Mouse (Mus musculus) kidney, embryonic 15.5 days (tissue): ENCODE data around the gene Nbea. TPM values are rescaled to one million over a fixed set of nuclear protein-coding genes. Genes with fewer than 3 reads are reported as not detected.

Experiments used
- ATAC-seq: fragments of 200-750 bp; cut with Nextera tagmentation; replicated peaks from 2 replicates; pipeline ENCODE4 v1.8.0; 2017; ENCODE audit warnings: moderate TSS enrichment; ENCODE audit not compliant: low FRiP score
- H3K27ac ChIP-seq: fragments of 300-500 bp; sonication (generic); 2 replicates; pipeline ENCODE4 v1.5.1; 2015; ENCODE audit warnings: mild to moderate bottlenecking, inconsistent platforms
- H3K27me3 ChIP-seq: fragments of 300-500 bp; sonication (generic); 2 replicates; pipeline ENCODE4 v1.6.1; 2015; ENCODE audit warnings: inconsistent platforms
- H3K36me3 ChIP-seq: fragments of 300-500 bp; sonication (generic); 2 replicates; pipeline ENCODE4 v1.6.1; 2015; ENCODE audit warnings: inconsistent platforms
- H3K4me1 ChIP-seq: fragments of 300-500 bp; sonication (generic); 2 replicates; pipeline ENCODE4 v1.6.1; 2015; ENCODE audit warnings: inconsistent platforms
- H3K4me2 ChIP-seq: fragments of 300-500 bp; sonication (generic); 2 replicates; pipeline ENCODE4 v1.6.1; 2015; ENCODE audit warnings: moderate library complexity, mild to moderate bottlenecking, inconsistent platforms
- H3K4me3 ChIP-seq: fragments of 300-500 bp; sonication (generic); replicated peaks from 2 replicates; pipeline ENCODE4 v1.5.1; 2015; ENCODE audit warnings: mild to moderate bottlenecking, inconsistent platforms
- H3K9ac ChIP-seq: fragments of 300-500 bp; sonication (generic); 2 replicates; pipeline ENCODE4 v1.6.1; 2015; ENCODE audit warnings: mild to moderate bottlenecking, inconsistent platforms
- H3K9me3 ChIP-seq: fragments of 300-500 bp; sonication (generic); replicated peaks from 2 replicates; pipeline ENCODE4 v1.6.1; 2016; ENCODE audit warnings: inconsistent platforms
- WGBS: fragments of 180-500 bp; shearing (Covaris S2); methylation state at CpG from one replicate; pipeline ENCODE4 v1.1.7; 2015; ENCODE audit warnings: mixed read lengths; 5-methylcytosine and 5-hydroxymethylcytosine counted together
- polyA plus RNA-seq: library from polyadenylated mRNA; unstranded; fragments of >200 nt; fragmentation: Nextera tagmentation; extraction: Ambion mirVana; gene quantifications from 2 replicates; pipeline ENCODE4 v1.2.1, GENCODE M21; 2015

Nbea gene
- 7.0 and 8.1 TPM in 2 replicates for polyA plus RNA-seq

DNA sequence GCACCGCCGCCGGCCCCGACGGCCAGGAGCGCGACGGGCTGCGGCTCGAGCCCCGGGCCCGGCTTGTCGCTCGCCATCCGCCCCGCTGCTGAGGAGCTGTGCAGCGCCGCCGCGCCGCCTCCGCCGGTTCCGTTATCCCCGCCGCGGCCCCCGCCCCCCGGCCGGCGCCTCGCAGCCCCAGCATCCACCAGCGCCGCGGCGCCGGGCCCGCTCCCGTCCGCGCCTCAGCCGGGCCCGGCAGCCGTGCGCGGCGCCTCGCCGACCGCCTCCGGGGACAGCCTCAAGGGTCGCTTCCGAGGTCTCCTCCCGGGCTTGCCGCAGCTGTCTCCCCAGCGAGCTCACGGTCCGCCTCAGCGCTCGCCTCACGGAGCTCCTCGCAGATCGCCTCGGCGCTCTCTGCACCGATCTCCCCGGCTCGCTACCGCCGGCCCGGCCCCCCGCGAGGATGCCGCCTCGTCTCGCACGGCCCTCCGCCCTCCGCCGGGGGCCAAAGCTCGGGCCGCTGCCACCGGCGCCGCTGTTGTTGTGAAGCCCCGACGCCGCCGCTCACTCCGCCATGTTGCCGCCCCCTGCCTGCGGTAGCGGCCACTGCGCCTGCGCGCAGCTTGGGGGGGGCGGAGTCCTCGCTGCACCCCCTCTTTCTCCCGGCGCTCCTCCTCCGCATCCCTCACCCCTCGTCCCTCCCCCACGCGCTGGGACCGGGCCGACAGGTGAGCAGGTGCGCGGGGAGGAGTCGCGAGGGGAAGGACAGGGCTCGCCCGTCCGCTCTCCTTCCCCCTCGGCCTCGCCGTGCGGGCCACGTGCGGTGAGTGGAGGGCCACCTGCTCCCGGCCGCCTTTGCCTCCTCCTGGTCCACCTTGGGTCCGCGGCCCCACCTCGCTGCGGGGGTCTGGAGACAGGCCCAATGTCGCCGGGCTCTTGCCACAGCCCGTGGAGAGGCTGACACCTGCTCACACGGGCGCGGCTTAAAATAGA lies at the start of gene Nbea:
Nbea (minus strand) TSS at position 543 of the 975 bp plus-strand sequence.
- ATAC-seq, result peak; percentile 89
- Histone ChIP-seq H3K4me3 (peak within 1 kb of the TSS; percentile 95), H3K9ac (peak within 1 kb of the TSS; percentile 85), H3K27ac (peak within 1 kb of the TSS; percentile 87), H3K4me1 (peaks cover 16% of the 10 kb centered on the region), H3K27me3 (peaks cover 14% of the 10 kb centered on the region; the same call in 1 of the 2 replicates), H3K36me3 (no peaks in the 10 kb centered on the region), H3K9me3 (no peaks in the 10 kb centered on the region), H3K4me2 (peak within 1 kb of the TSS; percentile 97)
- under 1% methylated on average over 105 of the region's 131 CpGs for WGBS

DNA sequence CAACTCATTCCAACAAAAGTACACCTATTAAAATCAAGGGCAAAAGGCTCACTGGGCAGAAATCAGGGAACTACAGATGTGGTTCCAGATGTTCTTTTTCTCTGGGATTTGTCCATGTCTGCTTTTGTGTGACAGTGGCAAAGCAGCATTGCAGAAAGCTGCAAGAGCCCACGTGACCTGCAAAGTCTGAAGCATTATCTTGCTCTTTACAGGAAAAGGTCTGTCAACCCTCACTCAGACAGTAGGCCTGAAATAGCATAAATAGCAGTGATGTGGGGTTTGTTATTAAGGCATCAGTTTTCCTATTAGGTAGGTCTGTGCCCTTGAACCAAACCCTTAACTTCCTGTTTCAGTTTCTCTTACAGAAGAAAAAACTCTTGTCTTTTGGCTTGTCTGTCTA lies 45.8 kb upstream of the Nbea start:
- WGBS, result 37% methylated on average over 1 of the region's 1 CpGs
- Histone ChIP-seq H3K4me2 (no peak overlapping the region), H3K27me3 (no peaks in the 10 kb centered on the region), H3K36me3 (no peaks in the 10 kb centered on the region), H3K9me3 (no peaks in the 10 kb centered on the region), H3K9ac (no peak overlapping the region), H3K4me1 (no peaks in the 10 kb centered on the region), H3K27ac (no peak overlapping the region), H3K4me3 (no peak overlapping the region)
- ATAC-seq, result no peak

DNA sequence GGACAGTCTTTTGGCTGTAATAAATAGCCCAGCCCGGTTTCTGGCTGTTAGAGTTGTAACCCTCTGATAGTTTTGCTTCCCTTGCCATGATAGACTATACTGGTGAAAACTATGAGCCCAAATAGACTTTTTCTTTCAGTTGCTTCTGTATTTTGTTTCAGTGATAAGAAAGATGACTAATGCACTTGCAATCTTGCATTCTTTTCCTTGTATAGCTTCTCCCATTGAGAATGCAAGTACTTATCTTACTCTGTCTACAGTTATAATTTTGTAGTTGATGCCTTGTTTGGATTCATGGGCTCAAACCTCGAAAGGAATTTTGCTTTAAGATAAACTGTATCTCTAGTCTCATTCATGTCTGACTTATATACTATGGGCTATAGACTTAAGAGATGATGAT lies 32.5 kb upstream of the Nbea start:
- Histone ChIP-seq H3K4me1 (no peaks in the 10 kb centered on the region), H3K27me3 (no peaks in the 10 kb centered on the region), H3K4me3 (no peak overlapping the region), H3K27ac (no peak overlapping the region), H3K36me3 (no peaks in the 10 kb centered on the region), H3K9me3 (no peaks in the 10 kb centered on the region), H3K4me2 (no peak overlapping the region), H3K9ac (no peak overlapping the region)
- WGBS, result 57% methylated on average over 2 of the region's 2 CpGs
- no peak for ATAC-seq

DNA sequence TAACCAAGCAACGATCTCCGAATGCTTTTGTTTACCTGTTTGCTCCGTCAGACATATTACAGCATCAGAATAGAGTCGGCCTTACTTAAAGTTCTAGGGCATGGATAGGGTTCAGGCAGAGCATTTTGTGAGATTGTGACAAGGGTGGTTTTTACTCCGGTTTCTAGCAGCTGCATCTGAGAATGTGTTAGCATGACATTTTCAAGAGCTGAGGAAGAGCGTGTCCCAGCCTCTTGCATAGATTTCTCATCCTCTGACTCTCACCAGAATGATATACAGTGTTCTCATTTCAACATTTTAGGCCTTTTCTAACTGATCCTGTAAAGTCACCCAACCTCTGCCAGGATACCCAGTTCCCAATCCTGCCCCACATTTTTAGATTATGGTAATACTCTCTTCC lies 20.5 kb upstream of the Nbea start:
- Histone ChIP-seq H3K4me2 (no peak overlapping the region), H3K27me3 (no peaks in the 10 kb centered on the region), H3K36me3 (no peaks in the 10 kb centered on the region), H3K9me3 (no peaks in the 10 kb centered on the region), H3K9ac (no peak overlapping the region), H3K4me1 (no peaks in the 10 kb centered on the region), H3K27ac (no peak overlapping the region), H3K4me3 (no peak overlapping the region)
- 87% methylated on average over 6 of the region's 6 CpGs for WGBS
- ATAC-seq, result no peak

DNA sequence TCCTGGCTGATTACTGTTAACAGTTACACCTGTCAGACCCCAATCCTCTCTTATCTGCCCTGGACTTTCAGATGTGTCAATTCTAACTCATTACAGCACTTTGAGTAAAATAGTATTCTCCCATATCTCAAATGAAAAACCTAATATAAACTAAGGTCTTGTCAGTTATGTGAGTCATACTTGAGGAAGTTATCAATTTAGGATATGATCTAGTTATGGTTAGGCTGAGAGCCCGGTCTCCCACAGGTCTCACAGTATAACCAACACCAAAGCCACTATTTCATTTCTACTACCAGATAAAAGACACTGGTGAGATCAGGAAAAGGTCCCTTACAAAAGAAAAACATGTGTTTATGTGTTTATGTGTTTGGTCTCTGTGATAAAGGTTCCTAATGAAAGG lies 4.7 kb upstream of the Nbea start:
- Histone ChIP-seq H3K9me3 (no peaks in the 10 kb centered on the region), H3K4me2 (no peak overlapping the region), H3K4me1 (peaks cover 4% of the 10 kb centered on the region), H3K4me3 (no peak overlapping the region), H3K9ac (no peak overlapping the region), H3K27me3 (peaks cover 14% of the 10 kb centered on the region; the same call in 1 of the 2 replicates), H3K36me3 (no peaks in the 10 kb centered on the region), H3K27ac (no peak overlapping the region)
- WGBS, result 85% methylated on average over 1 of the region's 1 CpGs
- ATAC-seq, result no peak

DNA sequence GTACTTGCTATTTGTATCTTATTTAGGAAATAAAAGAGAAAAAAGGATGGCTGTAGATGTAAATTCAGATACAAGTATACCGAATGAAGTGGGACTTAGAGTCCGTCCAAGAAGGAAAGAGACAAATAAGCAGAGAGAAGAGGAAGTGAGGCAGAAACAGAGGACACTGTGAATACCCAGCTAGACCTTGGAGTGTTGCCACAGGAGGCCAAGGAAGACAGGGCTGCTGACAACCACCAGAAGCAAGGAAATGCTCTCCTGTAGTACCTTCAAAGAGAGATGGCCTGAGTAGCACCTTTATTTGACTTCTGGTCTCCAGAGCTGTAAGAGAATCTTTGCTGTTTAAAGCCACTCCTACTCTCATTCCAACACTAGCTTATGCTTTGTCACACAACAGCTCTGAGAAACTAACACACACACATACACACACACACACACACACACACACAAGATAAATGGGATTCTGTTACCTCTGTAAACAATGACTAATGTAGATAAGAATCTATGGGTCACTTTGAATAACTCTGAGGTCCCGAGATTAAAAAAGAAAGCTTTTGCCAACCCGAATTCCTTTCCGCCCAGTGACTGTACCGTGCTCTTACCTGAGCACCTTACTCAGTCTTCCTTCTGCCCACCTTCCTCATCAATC lies 3.8 kb upstream of the Nbea start:
- Histone ChIP-seq H3K4me3 (no peak overlapping the region), H3K27me3 (peaks cover 14% of the 10 kb centered on the region; the same call in 1 of the 2 replicates), H3K9ac (no peak overlapping the region), H3K4me1 (peaks cover 7% of the 10 kb centered on the region), H3K9me3 (no peaks in the 10 kb centered on the region), H3K36me3 (no peaks in the 10 kb centered on the region), H3K4me2 (no peak overlapping the region), H3K27ac (no peak overlapping the region)
- no peak for ATAC-seq
- whole genome bisulfite sequencing, result 65% methylated on average over 6 of the region's 6 CpGs

DNA sequence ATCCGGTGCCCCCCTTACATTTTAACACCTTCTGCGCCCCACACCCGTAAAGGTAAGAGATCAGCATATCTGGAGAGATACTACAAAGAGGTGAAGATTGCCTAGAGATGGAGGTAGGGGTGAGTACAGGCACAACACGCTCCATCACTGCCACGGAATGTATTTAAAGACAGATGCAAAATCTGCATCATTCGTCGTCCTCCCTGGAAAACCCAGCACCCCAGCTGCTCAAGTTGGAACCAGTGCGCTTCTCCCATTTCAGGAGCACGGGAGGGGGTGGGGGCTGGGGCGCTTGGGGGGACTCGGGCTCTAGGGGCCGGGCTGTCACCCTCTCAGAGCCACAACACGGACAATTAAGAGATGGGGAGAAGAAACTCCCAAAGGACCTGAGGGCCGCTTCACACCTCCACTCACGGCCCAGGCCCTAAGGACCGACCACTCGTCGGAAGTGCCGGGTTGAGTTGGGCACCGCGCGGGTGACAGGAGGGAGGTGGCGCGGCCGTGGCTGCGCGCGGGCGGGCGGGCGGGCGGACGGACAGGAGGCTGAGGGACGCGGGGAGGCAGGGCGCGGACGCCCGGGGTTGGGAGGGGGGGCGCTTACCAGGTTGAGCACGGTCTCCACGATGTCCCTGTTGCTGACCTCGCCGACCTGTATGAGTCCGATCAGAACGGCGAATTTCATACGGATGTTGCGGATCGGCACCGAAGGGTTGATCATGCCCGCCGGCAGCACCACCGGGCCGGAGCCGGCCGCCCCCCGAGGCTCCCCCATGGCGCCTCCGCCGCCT lies 936 bp downstream of the Nbea start:
- Histone ChIP-seq H3K27me3 (peaks cover 14% of the 10 kb centered on the region; the same call in 1 of the 2 replicates), H3K9ac (peak overlapping the region; percentile 85), H3K36me3 (no peaks in the 10 kb centered on the region), H3K4me1 (peaks cover 16% of the 10 kb centered on the region), H3K4me3 (peak overlapping the region; percentile 95), H3K27ac (peak overlapping the region; percentile 87), H3K9me3 (no peaks in the 10 kb centered on the region), H3K4me2 (peak overlapping the region; percentile 97)
- ATAC-seq, result peak; percentile 66
- WGBS, result under 1% methylated on average over 37 of the region's 61 CpGs

DNA sequence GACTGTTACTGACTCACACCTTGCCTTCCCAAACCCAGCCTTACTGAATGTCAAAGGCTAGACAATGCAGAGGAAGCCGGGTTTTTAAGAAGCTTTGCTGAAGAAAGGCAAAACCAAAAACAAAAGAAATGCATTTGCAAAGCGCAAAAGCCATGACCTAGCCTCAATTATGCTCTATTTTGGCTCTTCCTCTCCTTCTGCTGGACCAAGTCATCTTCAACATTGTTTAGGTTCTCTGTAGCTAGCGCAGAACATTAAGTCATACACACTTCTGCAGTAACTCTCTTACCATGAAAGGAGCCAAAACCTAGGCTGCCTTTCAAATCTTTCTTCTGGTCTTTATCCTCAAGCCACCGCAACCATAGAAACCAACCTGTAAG lies 1.5 kb downstream of the Nbea start:
- H3K27me3 ChIP-seq, result peaks cover 14% of the 10 kb centered on the region; the same call in 1 of the 2 replicates
- peak overlapping the region; percentile 97 for H3K4me2 ChIP-seq
- H3K36me3 ChIP-seq, result no peaks in the 10 kb centered on the region
- peaks cover 16% of the 10 kb centered on the region for H3K4me1 ChIP-seq
- peak overlapping the region; percentile 85 for H3K9ac ChIP-seq
- H3K9me3 ChIP-seq, result no peaks in the 10 kb centered on the region
- no peak for ATAC-seq
- 12% methylated on average over 4 of the region's 4 CpGs for WGBS
- H3K4me3 ChIP-seq, result peak overlapping the region; percentile 95
- no peak overlapping the region for H3K27ac ChIP-seq

DNA sequence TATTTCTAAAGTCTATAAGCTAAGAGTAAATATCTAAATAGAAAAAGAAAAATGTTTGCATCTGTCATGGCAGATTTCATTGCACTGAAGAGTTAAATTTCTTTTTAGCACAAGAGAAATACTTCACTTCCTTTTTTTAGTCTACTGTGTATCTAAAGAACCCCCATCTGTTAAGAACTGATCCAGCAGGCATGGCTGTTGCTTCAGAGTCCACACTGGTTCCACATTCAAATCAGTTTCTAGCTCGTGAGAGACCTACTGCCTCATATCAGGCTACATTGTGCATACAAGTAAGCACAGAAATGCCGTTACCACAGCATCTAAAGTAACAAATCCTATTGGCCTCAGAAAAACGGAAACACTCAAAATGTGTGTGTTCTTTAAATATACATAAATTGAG lies 2.5 kb downstream of the Nbea start:
- peaks cover 16% of the 10 kb centered on the region for H3K4me1 ChIP-seq
- H3K27me3 ChIP-seq, result peaks cover 10% of the 10 kb centered on the region; the same call in 1 of the 2 replicates
- no peak for ATAC-seq
- H3K27ac ChIP-seq, result no peak overlapping the region
- no peaks in the 10 kb centered on the region for H3K36me3 ChIP-seq
- peak overlapping the region; percentile 97; the same call in 1 of the 2 replicates for H3K4me2 ChIP-seq
- 51% methylated on average over 3 of the region's 3 CpGs for WGBS
- no peak overlapping the region for H3K4me3 ChIP-seq
- H3K9me3 ChIP-seq, result no peaks in the 10 kb centered on the region
- no peak overlapping the region for H3K9ac ChIP-seq

DNA sequence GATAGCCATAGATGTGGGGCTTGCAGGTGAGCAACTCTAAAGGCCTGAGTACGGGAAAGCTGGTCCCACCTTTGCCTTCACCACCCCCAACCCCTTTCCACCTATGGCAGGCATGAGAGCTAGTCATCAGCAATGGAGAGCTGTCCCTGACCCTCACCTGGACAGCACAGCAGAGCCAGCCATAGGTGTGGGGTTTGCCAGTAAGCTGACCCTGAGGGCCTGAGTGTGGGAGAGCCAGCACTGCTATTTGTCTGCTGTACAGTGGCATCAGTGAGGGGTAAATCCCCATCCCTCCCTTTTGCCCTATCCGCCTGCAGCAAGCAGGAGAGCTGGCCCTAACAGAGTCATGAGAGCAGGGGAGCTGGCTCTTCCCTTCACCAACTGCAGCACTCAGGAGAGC lies 25.6 kb downstream of the Nbea start:
- H3K4me2 ChIP-seq, result no peak overlapping the region
- H3K4me1 ChIP-seq, result no peaks in the 10 kb centered on the region
- no peak overlapping the region for H3K9ac ChIP-seq
- no peaks in the 10 kb centered on the region for H3K27me3 ChIP-seq
- H3K4me3 ChIP-seq, result no peak overlapping the region
- no peak overlapping the region for H3K27ac ChIP-seq
- 83% methylated on average over 2 of the region's 2 CpGs for WGBS
- H3K36me3 ChIP-seq, result no peaks in the 10 kb centered on the region
- no peaks in the 10 kb centered on the region for H3K9me3 ChIP-seq
- no peak for ATAC-seq

DNA sequence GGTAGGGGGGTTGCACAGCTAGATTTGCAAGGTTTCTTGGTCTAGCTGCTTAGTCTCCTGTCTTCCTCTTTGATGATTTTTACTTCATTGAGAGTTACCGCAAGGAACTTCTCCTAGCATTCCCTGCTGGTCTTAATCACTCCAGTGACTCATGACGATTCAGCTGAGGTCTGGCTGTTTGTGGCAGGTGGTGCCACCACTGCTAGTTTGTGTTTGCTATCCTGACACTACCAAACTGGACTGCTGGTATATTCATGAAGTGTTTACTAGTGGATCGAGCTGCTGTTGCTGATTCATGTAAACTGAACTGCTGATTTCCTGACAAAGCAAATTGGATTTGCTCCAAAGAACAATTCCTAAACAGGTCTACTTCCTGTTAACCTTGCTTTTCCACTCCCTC lies 56.8 kb downstream of the Nbea start:
- Histone ChIP-seq H3K4me3 (no peak overlapping the region), H3K27me3 (no peaks in the 10 kb centered on the region), H3K4me1 (no peaks in the 10 kb centered on the region), H3K9ac (no peak overlapping the region), H3K4me2 (no peak overlapping the region), H3K9me3 (0 out of 2 replicates have a peak, but pooled peaks cover 7% of the 10 kb centered on the region), H3K36me3 (0 out of 2 replicates have a peak, but pooled peaks cover 5% of the 10 kb centered on the region), H3K27ac (no peak overlapping the region)
- no peak for ATAC-seq
- WGBS, result 74% methylated on average over 3 of the region's 3 CpGs
